Mouse (Mus musculus) 3T3-L1 (cell line): Measurements from ENCODE around the gene Gm3776.
"Not testable (repeated sequence)": the region's sequence is repeated elsewhere in the genome, so short reads cannot be mapped to it uniquely, and the experiment has no call there.

Experiments used
- DNase-seq: peaks from one replicate; pipeline ENCODE4 v3.0.0-alpha.2; 2015; ENCODE audit warnings: low read depth, low spot score

Gene Gm3776

DNA sequence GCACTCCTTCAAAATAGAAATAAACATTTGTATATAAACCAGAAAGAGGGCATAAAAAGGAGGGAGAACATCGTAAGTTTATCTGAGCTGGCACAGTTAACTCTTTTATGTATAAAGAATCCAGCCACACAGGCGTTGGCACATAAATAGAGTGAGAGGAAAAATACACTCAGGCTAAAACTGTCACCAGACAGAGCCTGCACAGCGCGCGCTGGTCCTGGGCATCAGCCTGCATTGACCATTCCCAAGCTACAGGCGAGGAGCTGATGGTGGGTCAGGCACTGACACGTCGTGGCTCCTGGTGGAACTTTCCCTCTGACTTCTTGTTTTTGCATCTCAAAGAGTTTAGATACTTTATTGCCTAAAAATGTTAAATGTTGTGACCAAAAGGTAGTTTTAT is 35.5 kb downstream of the Gm3776 start:
- DNase-seq = not testable (repeated sequence)

DNA sequence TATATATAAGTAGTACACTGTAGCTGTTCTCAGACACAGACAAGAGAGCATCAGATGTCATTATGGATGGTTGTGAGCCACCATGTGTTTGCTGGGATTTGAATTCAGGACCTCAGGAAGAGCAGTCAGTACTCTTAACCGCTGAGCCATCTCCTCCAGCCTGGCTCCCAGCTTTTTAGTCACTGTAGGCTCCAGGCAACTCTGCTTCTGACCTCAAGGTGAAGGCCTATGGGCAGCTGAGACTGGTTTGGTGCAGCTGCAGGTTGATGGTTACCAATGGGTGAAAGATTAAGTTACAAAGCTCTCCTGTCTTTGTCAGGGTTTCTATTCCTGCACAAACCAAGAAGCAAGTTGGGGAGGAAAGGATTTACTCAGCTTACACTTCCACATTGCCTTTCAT is 36.8 kb downstream of the Gm3776 start:
- not testable (repeated sequence) for DNase-seq

DNA sequence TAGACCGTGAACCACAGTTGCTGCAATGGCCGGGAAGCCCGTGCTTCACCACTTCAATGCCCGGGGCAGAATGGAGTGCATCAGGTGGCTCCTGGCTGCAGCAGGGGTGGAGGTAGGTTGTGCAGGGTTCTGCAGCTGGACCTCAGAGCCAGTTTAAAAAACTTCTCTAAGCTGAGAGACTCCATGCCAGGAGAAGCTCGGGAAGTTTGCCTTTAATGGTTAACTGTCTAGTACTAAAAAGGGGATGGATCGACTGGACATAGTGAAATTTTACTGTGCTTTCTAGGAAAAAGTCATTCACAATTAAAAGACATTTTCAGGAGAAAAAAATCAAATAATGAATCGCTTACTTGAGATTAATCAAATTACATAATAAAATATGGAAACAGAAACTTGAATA is 37.9 kb downstream of the Gm3776 start:
- not testable (repeated sequence) for DNase-seq

DNA sequence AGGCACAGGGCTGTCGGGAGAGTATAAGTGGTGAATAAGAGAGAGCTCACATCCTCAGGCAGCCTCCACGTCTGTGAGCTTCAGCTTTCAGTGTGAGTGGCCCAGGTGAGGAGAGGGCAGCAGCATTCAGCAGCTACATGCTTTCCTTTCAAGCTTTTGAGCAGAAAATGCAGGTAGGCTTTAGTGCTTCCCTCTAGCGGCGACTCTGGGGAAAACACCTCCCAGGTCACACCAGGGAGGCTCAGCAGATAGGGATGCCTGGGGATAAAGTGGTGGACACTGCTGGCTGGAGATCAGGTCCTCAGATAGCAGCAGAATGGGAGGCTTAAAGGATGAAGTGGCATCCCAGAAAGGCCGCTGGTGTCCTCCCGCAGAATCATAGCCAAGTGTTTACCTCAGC is 39.2 kb downstream of the Gm3776 start:
- peak; percentile 78 for DNase-seq

DNA sequence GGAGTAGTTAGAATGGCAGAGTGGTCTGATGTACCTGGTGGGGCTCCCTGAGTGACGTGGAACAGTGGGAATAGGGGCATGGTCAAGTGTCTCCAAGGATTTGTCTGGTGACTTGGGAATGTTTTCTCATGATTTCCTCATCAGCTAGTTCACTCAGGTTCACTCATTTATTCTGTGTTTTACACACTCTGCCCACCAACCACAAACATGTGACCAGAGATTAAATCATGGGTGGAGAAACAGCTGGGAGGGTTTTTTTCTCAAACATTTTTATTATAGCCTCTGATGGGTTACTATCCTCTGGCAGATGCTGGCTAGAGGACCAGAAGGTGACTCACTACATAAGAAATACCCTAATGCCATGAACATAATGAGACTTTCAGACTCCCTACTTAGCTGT is 41.3 kb downstream of the Gm3776 start:
- DNase-seq = peak; percentile 55

DNA sequence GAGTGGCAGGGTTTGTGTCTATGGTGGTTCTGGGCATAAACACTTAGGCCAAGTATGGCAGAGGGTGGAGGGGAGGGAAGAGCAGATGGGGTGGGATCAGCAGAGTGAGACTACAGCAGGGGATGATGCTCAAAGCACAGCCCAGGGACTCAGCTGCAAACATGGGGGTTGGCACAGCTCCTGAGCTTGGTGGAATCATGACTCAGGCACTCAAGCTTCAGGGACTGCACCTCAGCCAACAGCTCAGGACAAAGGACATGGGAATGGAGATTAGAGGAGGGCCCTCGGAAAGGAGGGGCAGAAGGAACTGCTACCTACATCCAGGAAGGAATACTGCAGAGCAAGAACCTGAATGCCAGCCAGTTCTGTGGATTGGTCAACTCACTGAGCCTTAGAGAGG is 42.2 kb downstream of the Gm3776 start:
- DNase-seq = peak; percentile 63

DNA sequence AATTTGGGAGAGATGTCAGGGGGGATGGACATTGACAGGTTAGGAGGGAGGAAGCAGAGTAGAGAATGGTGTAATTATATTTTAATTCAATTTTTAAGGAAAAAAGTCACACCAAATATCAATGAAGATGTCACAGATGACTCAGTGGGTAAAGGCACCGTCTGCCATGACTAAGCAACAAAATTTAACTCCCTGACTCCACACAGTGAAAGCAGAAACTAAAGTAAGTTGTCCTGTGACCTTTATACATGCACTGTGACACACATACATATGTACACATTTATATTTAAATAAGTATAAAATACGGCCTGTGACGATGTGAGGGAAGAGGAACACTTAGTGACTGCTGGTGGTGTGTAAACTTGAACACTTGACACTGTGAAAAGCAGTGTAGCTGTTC is 51.2 kb downstream of the Gm3776 start:
- peak; percentile 54 for DNase-seq

DNA sequence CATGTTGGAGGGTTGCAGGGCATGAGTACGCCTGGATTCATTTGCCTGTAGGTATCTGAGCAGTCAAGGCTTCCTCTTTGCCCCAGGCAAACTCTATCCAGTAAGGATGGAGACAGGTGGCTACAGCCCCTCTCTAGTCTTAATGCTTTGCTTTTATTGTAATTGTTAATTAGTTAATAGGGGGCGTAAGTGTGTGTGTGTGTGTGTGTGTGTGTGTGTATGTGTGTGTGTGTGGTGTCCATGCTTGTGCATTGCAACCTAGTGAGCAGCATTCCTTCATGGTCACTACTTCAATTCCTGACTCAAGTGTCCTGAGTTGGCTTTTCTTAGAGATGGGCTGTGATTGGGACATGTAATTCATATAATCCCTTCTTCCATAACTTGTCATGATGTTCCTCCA is 57.8 kb downstream of the Gm3776 start, which contains the start of gene Omt2a:
Gene Omt2a (minus strand): TSS at position 101 of the 400 bp plus-strand sequence.
- DNase-seq = no peak
